Mouse (Mus musculus) testis, adult 2 months (tissue): ENCODE measurements around the gene Cadps.

Experiments
- CTCF ChIP-seq: fragments of 200-500 bp; IDR thresholded peaks from 2 replicates; pipeline ENCODE4 v1.5.1; 2012; ENCODE audit warnings: low read depth, mild to moderate bottlenecking, inconsistent platforms, low read length, moderate library complexity; ENCODE audit not compliant: control insufficient read depth, insufficient read depth, insufficient replicate concordance
- POLR2A ChIP-seq: fragments of 200-500 bp; IDR thresholded peaks from 2 replicates; pipeline ENCODE4 v1.6.1; 2012; ENCODE audit warnings: low read depth, mild to moderate bottlenecking, inconsistent platforms, low read length, moderate library complexity; ENCODE audit not compliant: control insufficient read depth

- no peak for TF ChIP-seq POLR2A
- TF ChIP-seq CTCF, result no peak
Observed at GRCm38 (mm10) chr14:12661430-12661829, 161.4 kb downstream of the Cadps start.
